In genomic region chr17:79919566-79920350, GRCm38 (mm10) we compare ENCODE assay signal across 10 mouse cellular contexts. TPM values are rescaled to one million over a fixed set of nuclear protein-coding genes. Genes with fewer than 3 reads are reported as not detected.
DNase-seq lines count a peak whose midpoint lies in the region; ATAC-seq lines count a peak whose summit lies in the region.
"Had no signal": no experiment of that assay in that cellular context is flagged by ENCODE, and none has a peak within 500 bp of the region (broad histone marks: within the 10 kb centered on the region; RNA-seq: fewer than 3 reads in every experiment).

No protein-coding gene starts in this region.

- DNase-seq in adrenal gland, adult 2 months: peak; percentile 65
- peak; percentile 23 to 30 for DNase-seq in gastrocnemius, postnatal 36 days
- peak; percentile 31 to 76 for DNase-seq in kidney, postnatal 25 days
- DNase-seq in skeletal muscle tissue, adult 2 months (ENCODE audit: low read depth, low spot score): peak; percentile 66
- no peak for DNase-seq in left cerebral cortex, adult 18-20 months (ENCODE audit: low spot score in 2 of 2)

- H3K9me3 ChIP-seq in hindbrain, embryonic 16.5 days (ENCODE audit: control insufficient read depth, low read length): no peaks in the 10 kb centered on the region
- H3K9me3 ChIP-seq in hindbrain, embryonic 12.5 days (replicated peaks): no peaks in the 10 kb centered on the region
- H3K9me3 ChIP-seq in forebrain, embryonic 15.5 days: no peaks in the 10 kb centered on the region
- H3K9me3 ChIP-seq: embryonic facial prominence, embryonic 15.5 days; limb, embryonic 13.5 days had no signal

- intact Hi-C loops in gastrocnemius, postnatal 36 days (cut with DNase I): no loop called here

- H3K4me3 ChIP-seq in hindbrain, embryonic 16.5 days (ENCODE audit: low read length): no peak overlapping the region
- H3K4me3 ChIP-seq in hindbrain, embryonic 12.5 days: no peak overlapping the region
- H3K4me3 ChIP-seq in forebrain, embryonic 15.5 days: no peak overlapping the region
- H3K4me3 ChIP-seq: embryonic facial prominence, embryonic 15.5 days; limb, embryonic 13.5 days had no signal

- H3K27me3 ChIP-seq in hindbrain, embryonic 16.5 days (replicated peaks; ENCODE audit: control insufficient read depth, insufficient read depth, low read length): no peaks in the 10 kb centered on the region
- H3K27me3 ChIP-seq in hindbrain, embryonic 12.5 days: no peaks in the 10 kb centered on the region
- no peaks in the 10 kb centered on the region for H3K27me3 ChIP-seq in forebrain, embryonic 15.5 days
- H3K27me3 ChIP-seq: embryonic facial prominence, embryonic 15.5 days; limb, embryonic 13.5 days had no signal

- no peaks in the 10 kb centered on the region for H3K4me1 ChIP-seq in hindbrain, embryonic 16.5 days (ENCODE audit: control insufficient read depth, insufficient read depth, low read depth, low read length)
- H3K4me1 ChIP-seq in hindbrain, embryonic 12.5 days: 0 out of 2 replicates have a peak, but pooled peaks cover 2% of the 10 kb centered on the region
- H3K4me1 ChIP-seq in forebrain, embryonic 15.5 days: no peaks in the 10 kb centered on the region
- H3K4me1 ChIP-seq: embryonic facial prominence, embryonic 15.5 days had no signal

- H3K27ac ChIP-seq in hindbrain, embryonic 16.5 days (ENCODE audit: low read depth, low read length): peak overlapping the region; percentile 9; the same call in 1 of the 2 replicates
- no peak overlapping the region for H3K27ac ChIP-seq in hindbrain, embryonic 12.5 days
- H3K27ac ChIP-seq in forebrain, embryonic 15.5 days (replicated peaks): no peak overlapping the region
- H3K27ac ChIP-seq: embryonic facial prominence, embryonic 15.5 days; limb, embryonic 13.5 days had no signal

- no peak overlapping the region for H3K4me2 ChIP-seq in hindbrain, embryonic 16.5 days (ENCODE audit: low read length)
- no peak overlapping the region for H3K4me2 ChIP-seq in hindbrain, embryonic 12.5 days (replicated peaks)
- H3K4me2 ChIP-seq in forebrain, embryonic 15.5 days (replicated peaks): no peak overlapping the region
- H3K4me2 ChIP-seq: embryonic facial prominence, embryonic 15.5 days; limb, embryonic 13.5 days had no signal

- no peaks in the 10 kb centered on the region for H3K36me3 ChIP-seq in hindbrain, embryonic 16.5 days (ENCODE audit: control insufficient read depth, insufficient read depth, low read length)
- no peaks in the 10 kb centered on the region for H3K36me3 ChIP-seq in hindbrain, embryonic 12.5 days
- H3K36me3 ChIP-seq in forebrain, embryonic 15.5 days: no peaks in the 10 kb centered on the region
- H3K36me3 ChIP-seq: embryonic facial prominence, embryonic 15.5 days; limb, embryonic 13.5 days had no signal

- peak; percentile 84 for ATAC-seq in hindbrain, embryonic 16.5 days
- no peak for ATAC-seq in hindbrain, embryonic 12.5 days (ENCODE audit: low FRiP score)
- ATAC-seq in forebrain, embryonic 15.5 days (replicated peaks): no peak

- 68% methylated on average over 15 of the region's 15 CpGs for WGBS in hindbrain, embryonic 16.5 days
- 58% methylated on average over 15 of the region's 15 CpGs for WGBS in hindbrain, embryonic 12.5 days
- 62% methylated on average over 15 of the region's 15 CpGs for WGBS in forebrain, embryonic 15.5 days

- H3K9ac ChIP-seq in hindbrain, embryonic 16.5 days (ENCODE audit: low read depth, low read length): no peak overlapping the region
- H3K9ac ChIP-seq in hindbrain, embryonic 12.5 days: no peak overlapping the region
- H3K9ac ChIP-seq in forebrain, embryonic 15.5 days (replicated peaks): no peak overlapping the region
- H3K9ac ChIP-seq: embryonic facial prominence, embryonic 15.5 days; limb, embryonic 13.5 days had no signal

RNA-seq across cellular contexts. Expression of gene Atl2, which starts 23.8 kb away (rescaled TPM):
- polyA plus RNA-seq in hindbrain, embryonic 16.5 days (2015; fragmentation: Nextera tagmentation; extraction: Ambion mirVana): 38.9 and 39.0 TPM in 2 replicates
- polyA plus RNA-seq in hindbrain, embryonic 12.5 days (2016; fragmentation: Nextera tagmentation; extraction: Ambion mirVana): 36.3 and 39.3 TPM in 2 replicates
- total RNA-seq in adrenal gland, adult 2 months (2021): 100 to 1,000 TPM in 1 of 2 experiments, 10 to 100 TPM in 1; 61.4 to 137 TPM
- 10.3 and 14.5 TPM in 2 replicates for polyA plus RNA-seq in adrenal gland, adult 2 months (2012; rRNA removed)
- 100 to 1,000 TPM; 105 to 113 TPM for total RNA-seq in gastrocnemius, postnatal 36 days (2021)
- total RNA-seq in left cerebral cortex, adult 18-20 months (2021): 10 to 100 TPM; 64.3 to 66.0 TPM
- polyA plus RNA-seq in forebrain, embryonic 15.5 days (2015; fragmentation: Nextera tagmentation; extraction: Ambion mirVana): 35.2 and 35.4 TPM in 2 replicates

Comparison
In these comparisons a context has a peak if more than half of its experiments do, and no peak if none do; other contexts are left out.
1. DNase-seq: peak in adrenal gland, adult 2 months (single experiment), gastrocnemius, postnatal 36 days (2 of 2), kidney, postnatal 25 days (2 of 2) and skeletal muscle tissue, adult 2 months (single experiment); none in left cerebral cortex, adult 18-20 months (0 of 2).